Mouse (Mus musculus) bone marrow macrophage, adult 2 months (primary cell): Measurements from ENCODE around the gene Gse1.

ENCODE experiments used
- CTCF ChIP-seq: IDR thresholded peaks from 2 replicates; pipeline ENCODE4 v1.5.1; 2012; ENCODE audit warnings: low read depth, mild to moderate bottlenecking, low read length, moderate library complexity
- POLR2A ChIP-seq: IDR thresholded peaks from 2 replicates; pipeline ENCODE4 v1.6.1; 2012; ENCODE audit warnings: mild to moderate bottlenecking, low read depth, low read length, borderline replicate concordance

GRCm38 (mm10) chr8:120227578-120227876, 729 bp upstream of the Gse1 start:
- TF ChIP-seq CTCF (no peak), POLR2A (no peak)
